Mouse (Mus musculus): ENCODE data around the gene Olfr906. TPM values are rescaled to one million over a fixed set of nuclear protein-coding genes. Genes with fewer than 3 reads are reported as not detected.

The Olfr906 gene
- polyA plus RNA-seq (2012; rRNA removed), result not detected in 2 replicates

GRCm38 (mm10) chr9:38486785-38487184, at the start of gene Olfr906:
Gene Olfr906, plus strand, starts transcription at chr9:38487085.
- DNase-seq (ENCODE audit: low read depth), result no peak

GRCm38 (mm10) chr9:38447352-38447751, 39.5 kb upstream of the Olfr906 start, which contains the start of gene Olfr902:
Gene Olfr902, plus strand, starts transcription at chr9:38447652.
- DNase-seq (ENCODE audit: low read depth), result no peak

GRCm38 (mm10) chr9:38462844-38463243, 24.0 kb upstream of the Olfr906 start, which contains the start of gene Olfr904:
Gene Olfr904, plus strand, starts transcription at chr9:38463144.
- no peak for DNase-seq (ENCODE audit: low read depth)

- DNase-seq (ENCODE audit: low read depth), result no peak
Observed at GRCm38 (mm10) chr9:38470807-38471206, 16.1 kb upstream of the Olfr906 start, which contains the start of gene Olfr905. Gene Olfr905, plus strand, starts transcription at chr9:38471107.

GRCm38 (mm10) chr9:38495501-38495900, 8.6 kb downstream of the Olfr906 start, which contains the start of gene Olfr907:
Gene Olfr907, plus strand, starts transcription at chr9:38495801.
- no peak for DNase-seq (ENCODE audit: low read depth)

GRCm38 (mm10) chr9:38512353-38512752, 25.5 kb downstream of the Olfr906 start:
- DNase-seq (ENCODE audit: low read depth), result no peak

- no peak for DNase-seq (ENCODE audit: low read depth)
Observed at GRCm38 (mm10) chr9:38521280-38521679, 34.4 kb downstream of the Olfr906 start, which contains the start of gene Olfr911-ps1. Gene Olfr911-ps1, plus strand, starts transcription at chr9:38521580.

- DNase-seq (ENCODE audit: low read depth), result no peak
Observed at GRCm38 (mm10) chr9:38537549-38537948, 50.7 kb downstream of the Olfr906 start, which contains the start of gene Olfr910. Gene Olfr910, plus strand, starts transcription at chr9:38537849.

Other genes starting within 250 kb of the Olfr906 start
- gene Olfr143, start 234.3 kb upstream of the Olfr906 start, polyA plus RNA-seq (2012; rRNA removed), result not detected in 2 replicates
- gene Olfr895, start 219.2 kb upstream of the Olfr906 start, polyA plus RNA-seq (2012; rRNA removed), result not detected in 2 replicates
- gene Olfr896-ps1, start 196.0 kb upstream of the Olfr906 start, polyA plus RNA-seq (2012; rRNA removed), result not detected in 2 replicates
- not detected in 2 replicates for gene Olfr25, start 158.0 kb upstream of the Olfr906 start, polyA plus RNA-seq (2012; rRNA removed)
- not detected in 2 replicates for gene Olfr898, start 138.7 kb upstream of the Olfr906 start, polyA plus RNA-seq (2012; rRNA removed)
- gene Olfr250, start 120.2 kb upstream of the Olfr906 start, polyA plus RNA-seq (2012; rRNA removed), result not detected in 2 replicates
- gene Olfr251, start 110.0 kb upstream of the Olfr906 start, polyA plus RNA-seq (2012; rRNA removed), result not detected in 2 replicates
- not detected in 2 replicates for gene Olfr147, start 85.4 kb upstream of the Olfr906 start, polyA plus RNA-seq (2012; rRNA removed)
- gene Olfr901, start 57.6 kb upstream of the Olfr906 start, polyA plus RNA-seq (2012; rRNA removed), result not detected in 2 replicates
- gene Olfr902, start 39.4 kb upstream of the Olfr906 start, polyA plus RNA-seq (2012; rRNA removed), result not detected in 2 replicates
- not detected in 2 replicates for gene Olfr904, start 23.9 kb upstream of the Olfr906 start, polyA plus RNA-seq (2012; rRNA removed)
- not detected in 2 replicates for gene Olfr905, start 16.0 kb upstream of the Olfr906 start, polyA plus RNA-seq (2012; rRNA removed)
- gene Olfr907, start 8.7 kb downstream of the Olfr906 start, polyA plus RNA-seq (2012; rRNA removed), result not detected in 2 replicates
- not detected in 2 replicates for gene Olfr911-ps1, start 34.5 kb downstream of the Olfr906 start, polyA plus RNA-seq (2012; rRNA removed)
- not detected in 2 replicates for gene Olfr910, start 50.8 kb downstream of the Olfr906 start, polyA plus RNA-seq (2012; rRNA removed)
- not detected in 2 replicates for gene Olfr912, start 93.1 kb downstream of the Olfr906 start, polyA plus RNA-seq (2012; rRNA removed)
- gene Olfr913, start 105.7 kb downstream of the Olfr906 start, polyA plus RNA-seq (2012; rRNA removed), result not detected in 2 replicates
- not detected in 2 replicates for gene Olfr914, start 118.0 kb downstream of the Olfr906 start, polyA plus RNA-seq (2012; rRNA removed)
- gene Olfr916, start 172.8 kb downstream of the Olfr906 start, polyA plus RNA-seq (2012; rRNA removed), result not detected in 2 replicates
- gene Olfr917, start 178.8 kb downstream of the Olfr906 start, polyA plus RNA-seq (2012; rRNA removed), result not detected in 2 replicates
- gene Olfr918, start 187.5 kb downstream of the Olfr906 start, polyA plus RNA-seq (2012; rRNA removed), result not detected in 2 replicates
- not detected in 2 replicates for gene Olfr919, start 216.6 kb downstream of the Olfr906 start, polyA plus RNA-seq (2012; rRNA removed)
- gene Vwa5a, start 231.2 kb downstream of the Olfr906 start, polyA plus RNA-seq (2012; rRNA removed), result 18.3 and 23.6 TPM in 2 replicates